Mouse (Mus musculus) heart, adult 2 months (tissue): Measurements from ENCODE around the gene Syce1.

Experiments used
- CTCF ChIP-seq: fragments of 200-600 bp; IDR thresholded peaks from 2 replicates; pipeline ENCODE4 v1.8.1; 2022; ENCODE audit warnings: antibody characterized with exemption, mild to moderate bottlenecking, moderate library complexity
- POLR2A ChIP-seq: fragments of 200-500 bp; IDR thresholded peaks from 2 replicates; pipeline ENCODE4 v1.6.1; 2011; ENCODE audit warnings: mild to moderate bottlenecking, low read depth, low read length, control low read depth; ENCODE audit not compliant: insufficient read depth

DNA sequence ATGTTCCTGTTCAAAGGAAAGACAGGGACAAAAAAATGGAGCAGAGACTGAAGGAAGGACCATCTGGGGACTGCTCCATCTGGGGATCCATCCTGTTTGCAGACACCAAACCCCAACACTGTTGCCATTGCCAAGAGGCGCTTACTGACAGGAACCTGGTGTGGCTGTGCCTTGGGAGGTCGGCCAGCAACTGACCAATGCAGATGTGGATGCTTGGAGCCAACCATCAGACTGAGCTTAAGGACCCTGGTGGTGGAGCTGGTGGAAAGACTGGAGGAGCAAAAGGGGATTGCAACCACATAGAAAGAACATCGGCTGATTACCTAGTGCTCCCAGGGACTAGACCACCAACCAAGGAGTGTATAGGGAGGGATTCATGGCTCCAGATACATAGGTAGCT is 40.2 kb downstream of the Syce1 start:
- no peak for TF ChIP-seq POLR2A
- no peak for TF ChIP-seq CTCF
